Mouse (Mus musculus) lung, postnatal 10 days (tissue): ENCODE results near the gene Rnase11.

Source experiments
- DNase-seq: peaks from one replicate; pipeline ENCODE4 v3.0.0; 2021

Gene Rnase11

DNA sequence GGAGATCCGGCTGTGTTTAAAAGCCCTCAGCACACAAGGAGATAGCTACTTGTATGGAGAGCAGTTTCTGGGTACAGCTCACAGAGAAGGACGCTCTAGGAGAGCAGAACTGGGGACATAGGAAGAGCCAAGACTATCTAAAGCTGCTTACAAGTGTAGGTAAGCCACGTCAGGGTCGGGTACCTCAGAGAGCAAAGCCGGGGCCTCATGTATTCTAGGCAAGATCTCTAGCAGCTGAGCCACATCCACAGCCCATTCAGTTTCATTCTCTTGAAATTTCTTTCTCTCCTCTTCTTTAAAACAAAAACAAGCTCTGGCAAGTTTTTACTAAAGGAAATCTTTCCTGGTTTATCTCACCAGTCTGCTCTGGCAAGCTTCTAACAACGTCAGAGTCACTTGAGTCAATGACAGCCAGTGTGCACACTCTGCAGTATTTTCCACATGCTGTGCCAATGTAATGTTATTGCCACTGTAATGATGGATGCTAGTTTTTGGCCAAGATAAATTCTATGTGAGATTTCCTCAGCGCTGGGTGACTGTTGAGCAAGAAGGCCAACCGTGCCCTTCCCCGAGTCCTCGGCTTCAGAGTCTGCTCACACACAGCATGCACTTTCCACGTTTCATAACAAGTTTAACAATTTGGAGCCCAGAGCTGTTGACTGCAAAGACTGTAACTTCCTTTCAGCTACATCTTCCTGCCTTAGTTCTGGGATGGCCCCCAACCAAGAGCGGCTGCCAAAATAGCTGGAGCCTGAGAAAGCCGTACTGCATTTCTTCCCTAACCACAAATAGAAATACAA, 41.8 kb downstream of the Rnase11 start:
- peak; percentile 85 for DNase-seq

DNA sequence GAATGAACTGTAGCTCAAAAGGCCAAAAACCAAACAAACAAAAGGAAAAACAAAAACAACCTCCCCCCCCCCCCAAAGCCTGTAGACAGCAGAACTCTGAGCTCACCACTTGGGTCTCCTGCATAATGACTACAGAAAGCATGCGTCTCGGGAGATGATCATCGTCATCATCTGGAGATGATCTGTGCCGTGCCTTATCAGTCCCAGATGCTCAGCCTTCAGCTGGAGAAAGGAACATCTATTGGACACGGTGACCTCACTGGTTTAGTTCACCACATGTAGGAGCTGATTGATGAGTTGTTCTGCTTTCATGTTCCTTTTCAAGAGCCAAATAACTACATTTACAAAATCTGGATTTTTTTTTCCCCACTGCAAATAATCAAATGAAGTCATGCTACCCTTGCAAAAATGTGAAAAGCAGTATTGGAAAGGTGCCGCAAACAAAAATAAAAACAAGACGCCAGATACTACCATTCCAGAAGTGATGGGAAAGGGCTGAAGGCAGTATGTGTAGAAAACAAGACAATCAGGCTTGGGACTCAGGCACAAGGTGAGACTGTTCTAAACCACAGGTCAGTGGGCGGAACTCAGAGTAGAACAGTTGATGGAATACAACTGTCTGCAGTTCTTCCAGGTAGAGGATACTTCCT, 42.7 kb downstream of the Rnase11 start, which contains the start of gene Rnase10:
Rnase10 (plus strand) TSS at position 600 of the 650 bp plus-strand sequence.
- DNase-seq = no peak
